Mouse (Mus musculus) embryo, embryonic 10 days (tissue): Measurements from ENCODE around the gene Nlrc5.
A peak's percentile ranks its signal among the peaks of the same experiment; 100 is the strongest.

Experiments used
- DNase-seq: peaks from one replicate; pipeline ENCODE4 v3.0.0-alpha.2; 2015; ENCODE audit warnings: low spot score

Nlrc5 gene

DNA sequence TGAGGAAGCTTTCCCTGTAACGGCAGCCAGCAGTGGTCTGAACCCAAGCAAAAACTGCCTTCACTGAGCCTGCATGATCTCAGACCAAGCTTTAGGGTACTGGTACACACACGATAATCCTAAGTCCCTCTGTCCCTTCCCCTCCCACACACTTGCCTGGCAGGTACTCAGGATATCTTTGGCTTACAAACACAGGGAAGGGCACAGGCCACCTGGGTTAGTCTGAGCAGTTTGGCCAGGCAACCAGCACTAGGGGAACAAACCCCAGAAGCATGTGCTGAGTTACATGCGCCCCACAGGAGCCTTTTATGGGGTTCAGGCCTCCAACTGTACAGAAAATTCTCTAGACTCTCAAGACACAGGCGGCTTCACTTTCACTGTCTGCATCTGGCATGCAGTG, 95.7 kb downstream of the Nlrc5 start:
- no peak for DNase-seq

- no peak for DNase-seq
These were observed 96.5 kb downstream of the Nlrc5 start for GRCm38 (mm10) chr8:94530643-94531042.

DNA sequence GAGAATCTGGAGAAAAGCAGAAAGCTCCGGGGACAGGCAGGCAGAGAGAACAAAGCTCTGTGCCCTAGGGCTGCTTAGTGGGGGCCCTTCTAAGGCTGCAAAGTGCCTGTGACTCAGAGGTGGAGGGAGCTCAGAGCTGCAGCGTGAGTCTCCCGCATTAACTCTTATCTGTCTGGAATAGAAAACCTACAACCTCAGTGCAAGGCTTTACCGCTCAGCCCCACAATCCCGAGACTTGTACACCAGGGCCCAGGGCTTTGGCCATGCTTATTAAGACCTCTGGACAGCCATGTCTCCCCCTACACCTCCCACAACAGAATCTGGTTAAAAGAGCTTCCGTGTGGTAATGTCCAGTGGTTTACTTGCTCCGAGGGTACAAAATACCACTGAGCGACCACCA, 97.8 kb downstream of the Nlrc5 start:
- peak; percentile 35 for DNase-seq

DNA sequence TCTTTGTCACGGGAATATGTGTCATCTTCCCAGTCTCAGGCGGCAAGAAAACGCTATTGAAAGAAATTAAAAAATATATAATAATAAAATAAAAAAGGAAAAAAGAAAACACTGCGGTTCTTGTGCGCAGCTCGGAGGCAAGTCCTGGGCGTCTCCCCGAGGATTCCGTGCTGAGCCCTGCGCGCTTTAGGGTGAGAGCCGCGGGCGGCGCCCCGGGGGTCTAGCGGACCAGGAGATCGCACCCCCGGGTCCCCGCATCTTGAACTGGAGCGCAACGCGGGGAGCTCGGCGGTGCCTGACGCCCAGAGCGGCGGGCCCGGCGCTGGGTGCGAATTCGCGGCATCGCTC, 98.3 kb downstream of the Nlrc5 start:
- no peak for DNase-seq

DNA sequence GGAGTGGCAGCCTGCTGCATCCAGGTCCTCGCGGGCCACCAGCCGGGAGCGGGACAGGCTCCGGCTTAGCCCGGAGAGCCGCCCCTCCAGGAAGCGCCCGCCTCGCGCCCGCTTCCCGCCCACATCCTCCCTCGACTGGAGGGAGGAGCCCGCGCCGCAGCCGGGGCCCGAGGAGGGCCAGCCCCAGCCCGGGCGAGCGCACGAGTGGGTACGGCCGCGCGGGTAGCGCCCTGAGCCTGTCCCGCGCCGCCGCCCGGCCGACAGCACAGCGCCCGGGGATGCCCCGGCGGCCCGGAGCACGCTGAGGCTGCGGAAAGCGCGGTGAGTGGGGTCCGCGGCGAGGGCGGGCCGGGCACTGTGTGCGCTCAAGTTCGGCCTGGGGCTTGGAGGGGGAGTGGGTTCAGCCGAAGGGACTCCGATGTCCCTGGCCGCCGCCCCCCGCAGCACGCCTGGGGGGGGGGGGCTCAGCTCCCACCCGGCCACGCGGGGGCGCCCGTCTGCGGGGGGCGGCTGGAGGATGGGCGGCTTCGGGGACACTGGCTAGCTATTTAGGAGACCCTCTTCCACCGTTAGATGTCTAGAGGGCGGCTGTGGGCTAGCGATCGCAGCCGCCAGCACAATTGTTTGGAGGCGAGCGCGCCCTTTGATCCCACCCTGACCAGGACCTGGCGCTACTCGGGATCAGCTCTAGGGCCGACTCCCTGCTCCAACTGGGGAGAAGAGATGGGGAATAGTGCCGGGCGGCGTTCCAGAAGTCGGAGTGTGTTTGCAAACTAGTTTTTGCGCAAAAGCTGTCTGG, 98.9 kb downstream of the Nlrc5 start, which contains the start of gene Cpne2:
Gene Cpne2 (plus strand): TSS at position 118 of the 799 bp plus-strand sequence.
- peak; percentile 64 for DNase-seq

DNA sequence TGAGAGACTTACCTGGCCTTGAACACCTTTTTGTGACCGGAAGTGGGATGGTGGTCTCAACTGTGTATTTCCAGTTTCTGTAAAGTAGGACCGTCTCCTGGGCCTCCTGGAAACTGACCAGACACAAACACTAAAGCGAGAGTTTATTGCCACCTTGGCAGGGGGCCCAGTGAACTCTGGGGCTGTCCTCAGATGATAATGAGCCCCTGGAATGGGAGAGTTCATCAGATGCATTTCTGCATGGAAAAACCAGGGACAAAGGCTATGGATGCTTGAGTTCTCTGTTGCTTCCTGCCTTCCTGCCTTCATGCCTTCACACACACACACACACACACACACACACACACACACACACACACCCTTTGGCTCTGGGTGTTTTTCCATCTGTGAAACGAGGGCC, 100.5 kb downstream of the Nlrc5 start:
- DNase-seq = no peak

- DNase-seq = no peak
These were observed 101.5 kb downstream of the Nlrc5 start for GRCm38 (mm10) chr8:94535631-94536030.

- DNase-seq = no peak
These were observed 103.3 kb downstream of the Nlrc5 start for GRCm38 (mm10) chr8:94537456-94537855.

DNA sequence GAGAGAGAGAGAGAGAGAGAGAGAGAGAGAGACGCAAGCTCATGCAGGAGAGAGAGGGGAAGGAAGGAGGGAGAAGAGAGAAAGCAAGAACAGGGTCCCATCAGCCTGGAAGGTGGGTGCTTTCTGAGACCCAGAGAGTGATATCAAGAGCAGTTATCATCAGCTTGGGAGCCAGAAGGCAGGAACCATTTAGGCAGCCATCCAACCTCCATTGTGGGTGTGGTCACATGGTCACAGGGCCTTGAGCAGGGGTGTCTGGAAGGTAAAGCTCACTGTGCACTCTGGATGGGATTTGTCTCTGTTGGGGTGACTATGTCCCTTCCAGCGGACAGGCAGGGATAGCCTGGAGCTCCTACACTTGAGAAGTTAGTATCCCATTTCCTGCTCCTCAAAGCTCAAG, 105.9 kb downstream of the Nlrc5 start:
- no peak for DNase-seq

DNA sequence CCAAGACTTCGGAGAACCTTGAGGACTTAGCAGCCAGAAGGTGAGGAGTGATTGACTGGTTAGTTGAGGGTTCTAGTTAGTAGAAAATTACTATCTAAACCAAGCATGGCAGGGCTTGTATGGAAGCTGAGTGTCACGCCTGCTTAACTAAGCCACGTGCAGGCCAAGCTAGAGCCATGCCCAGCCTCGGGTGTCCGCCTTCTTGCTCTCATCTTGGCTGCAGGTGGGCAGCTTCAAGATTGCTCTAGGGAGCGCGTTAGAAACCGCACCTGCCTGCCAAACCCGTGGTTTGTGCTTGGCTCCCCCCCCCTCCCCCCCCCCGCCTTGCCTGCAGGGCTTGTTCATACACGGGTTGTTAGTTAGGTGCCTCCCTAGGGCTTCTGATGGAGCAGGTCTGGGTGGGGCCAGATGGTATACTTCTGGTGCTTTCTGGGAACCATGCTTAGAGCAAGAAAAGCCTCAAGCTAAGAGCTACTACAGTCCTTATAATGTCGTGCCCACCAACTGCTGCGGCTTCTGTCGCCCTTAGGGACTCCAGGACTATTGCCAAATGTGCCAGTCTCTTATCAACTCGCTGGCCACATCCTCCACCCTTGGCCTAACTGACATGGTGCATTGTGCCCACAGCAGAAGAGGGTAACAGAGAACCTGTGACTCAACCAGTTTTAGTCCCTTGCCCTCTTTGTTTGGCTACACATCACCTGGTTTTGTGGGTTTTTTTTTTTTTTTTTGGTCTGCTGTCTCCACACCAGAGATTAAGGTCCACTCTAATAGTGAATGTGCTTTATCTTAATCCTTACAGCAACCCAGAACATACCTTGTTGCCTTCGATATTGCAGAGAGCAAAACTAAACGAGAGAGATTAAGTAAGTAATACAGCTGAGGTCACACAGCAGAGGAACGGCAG, 107.0 kb downstream of the Nlrc5 start:
- no peak for DNase-seq

DNA sequence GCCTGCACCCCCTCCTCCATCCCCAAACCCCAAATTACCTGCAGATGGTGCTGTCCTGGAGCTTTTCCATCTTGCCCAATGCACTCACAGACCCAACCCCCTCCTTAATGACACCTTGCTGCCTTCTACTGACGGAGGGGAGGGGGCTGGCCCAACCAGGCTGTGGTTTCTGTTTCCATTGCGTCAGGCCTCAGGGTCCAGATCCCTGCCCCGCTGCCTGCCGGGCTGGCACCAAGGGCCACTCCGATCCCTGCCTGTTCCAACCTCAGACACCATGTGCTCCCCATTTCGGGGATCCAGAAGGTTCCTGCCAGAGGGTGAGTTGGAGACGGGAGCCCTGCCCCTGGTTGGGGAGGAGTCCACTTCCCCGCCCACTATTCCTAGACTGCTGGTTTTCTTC, 109.8 kb downstream of the Nlrc5 start:
- no peak for DNase-seq

DNA sequence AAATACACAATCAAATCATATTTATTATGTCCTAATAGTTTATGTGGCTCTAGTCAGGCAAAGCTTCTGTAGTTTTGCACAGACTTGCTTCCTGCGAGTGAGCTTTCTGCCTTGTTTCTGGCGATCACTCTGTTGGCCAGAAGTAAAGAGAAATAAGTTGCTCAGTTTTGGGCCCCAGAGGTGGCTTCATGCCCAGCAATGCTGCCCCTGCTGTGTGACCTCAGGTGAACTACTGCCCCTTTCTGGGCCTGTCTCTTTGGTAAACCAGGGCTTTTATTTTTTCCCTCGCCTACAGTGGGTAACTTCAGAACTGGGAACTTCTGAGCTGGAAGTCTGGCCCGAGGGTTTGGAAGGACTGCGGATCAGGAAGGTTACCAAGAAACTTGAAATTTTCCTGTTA, 114.9 kb downstream of the Nlrc5 start:
- DNase-seq = no peak

DNA sequence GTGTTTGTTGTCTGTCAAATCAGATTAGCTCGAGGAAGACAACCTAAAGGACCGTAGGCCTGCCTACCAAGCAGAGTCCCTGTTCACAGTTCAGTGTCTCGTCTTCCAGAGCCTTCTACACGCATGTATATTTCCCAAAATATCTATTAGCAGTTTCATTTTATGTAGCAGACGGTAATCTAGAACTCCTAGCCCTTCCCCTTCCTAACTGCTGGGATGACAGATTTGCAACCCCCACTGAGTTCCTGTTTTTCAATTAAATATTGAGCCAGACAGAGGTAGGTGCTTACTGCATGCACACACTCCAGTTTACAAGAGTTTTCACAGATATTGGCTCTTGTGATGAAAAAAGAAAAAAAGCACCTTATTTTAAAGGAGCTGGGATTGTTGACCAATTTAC, 115.3 kb downstream of the Nlrc5 start:
- DNase-seq = no peak

DNA sequence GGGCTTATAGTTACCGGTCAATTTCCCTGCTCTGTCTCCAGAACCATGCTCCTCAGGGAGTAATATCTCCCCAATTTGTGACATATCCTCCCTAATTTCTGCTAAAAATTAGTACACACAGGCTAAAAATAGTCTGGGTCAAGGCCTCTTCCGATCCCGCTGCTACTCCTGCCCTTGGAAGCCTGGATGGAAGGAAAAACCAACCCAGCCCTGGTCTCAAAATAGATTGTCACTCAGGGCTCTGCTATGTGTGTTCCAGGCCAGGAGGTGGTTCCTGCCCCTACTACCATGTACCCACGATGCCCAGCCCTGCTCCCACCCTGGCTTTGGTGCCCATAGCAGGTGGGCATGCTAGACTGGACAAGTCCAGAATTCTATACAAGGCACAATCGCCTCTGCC, 115.8 kb downstream of the Nlrc5 start:
- no peak for DNase-seq

DNA sequence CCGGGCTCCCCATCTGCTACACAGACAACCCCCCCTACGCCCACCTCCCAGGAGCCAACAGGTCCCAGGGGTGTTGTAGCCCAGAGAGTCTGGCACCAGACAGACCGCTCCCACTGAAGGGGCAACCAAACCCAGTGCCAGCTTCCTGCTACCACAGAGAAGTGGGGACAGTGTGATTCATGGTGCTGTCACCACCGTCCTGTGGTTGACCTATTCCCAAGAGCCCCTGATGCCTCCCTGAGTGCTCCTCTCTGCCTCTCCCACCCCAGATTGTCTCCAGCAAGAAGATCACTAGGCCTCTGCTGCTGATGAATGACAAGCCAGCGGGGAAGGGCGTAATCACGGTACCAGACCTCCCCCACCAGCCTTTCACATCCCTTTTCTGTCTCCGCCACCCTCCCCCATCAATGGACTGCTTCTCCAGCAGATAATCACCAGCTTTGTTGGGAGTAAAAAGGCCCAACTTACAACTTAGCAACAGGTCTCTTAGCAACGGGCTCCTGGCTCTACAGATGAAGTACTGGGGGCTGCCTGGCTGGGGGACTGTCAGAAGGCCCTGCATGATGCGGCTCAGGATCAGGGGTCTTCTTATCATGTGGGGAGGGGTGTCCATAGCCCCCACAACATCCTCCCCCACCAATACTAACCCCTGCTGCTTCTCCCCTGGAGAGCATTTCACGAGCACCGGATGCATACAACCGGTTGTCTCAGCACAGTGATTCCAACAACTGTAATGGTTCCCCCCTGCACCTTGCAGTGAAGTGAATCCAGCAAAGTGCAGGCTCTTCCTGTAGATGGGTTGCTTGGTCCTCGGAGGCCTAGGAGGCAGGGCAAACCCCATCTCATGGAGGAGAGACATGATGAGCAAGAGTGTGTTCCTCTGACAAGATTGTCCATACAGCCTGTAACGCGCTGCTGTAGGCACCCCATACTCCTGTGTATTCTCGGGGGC, 117.6 kb downstream of the Nlrc5 start:
- DNase-seq = peak; percentile 89

- DNase-seq = no peak
These were observed 118.5 kb downstream of the Nlrc5 start for GRCm38 (mm10) chr8:94552696-94553095.

GRCm38 (mm10) chr8:94557281-94557680, 123.1 kb downstream of the Nlrc5 start:
- no peak for DNase-seq

GRCm38 (mm10) chr8:94561256-94561655, 127.1 kb downstream of the Nlrc5 start:
- peak; percentile 48 for DNase-seq

DNA sequence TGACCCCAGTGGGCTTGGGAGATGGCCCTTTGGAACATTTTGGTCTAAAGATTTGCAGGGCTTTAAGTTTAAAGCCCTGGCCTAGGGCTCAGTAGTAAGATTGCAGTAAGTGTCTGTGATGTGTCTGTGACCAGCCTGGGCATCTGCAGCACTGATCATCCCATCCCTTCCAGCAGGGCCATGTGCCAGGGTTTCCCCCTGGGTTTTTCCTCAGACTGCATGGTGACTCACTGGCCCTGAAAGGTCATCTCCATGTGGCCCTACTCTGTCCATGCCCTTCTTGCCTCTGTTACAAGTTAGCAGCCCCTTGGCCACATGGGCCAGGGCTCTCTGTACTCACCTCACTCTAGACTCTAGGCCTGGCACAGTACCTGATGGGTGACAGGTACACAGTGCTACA, 130.3 kb downstream of the Nlrc5 start:
- DNase-seq = no peak

DNA sequence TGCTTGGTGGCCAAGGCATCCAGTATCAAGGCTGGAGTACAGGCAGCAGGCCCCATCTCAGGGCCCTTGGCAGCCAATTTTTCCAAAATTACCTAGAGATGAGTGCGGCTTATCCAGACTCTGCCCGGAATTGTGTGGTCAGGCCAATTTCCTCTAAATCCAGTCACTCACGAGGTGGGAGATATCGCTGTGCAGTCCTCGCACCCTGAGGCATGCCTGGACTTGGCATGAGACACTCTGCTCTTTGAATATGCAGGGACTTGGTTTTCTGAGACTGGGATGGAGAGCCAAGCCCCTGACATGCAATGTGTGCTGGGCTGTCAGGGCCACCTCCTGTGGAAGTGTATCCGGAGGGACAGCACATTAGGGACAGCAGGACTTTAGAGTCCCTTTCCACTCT, 131.9 kb downstream of the Nlrc5 start:
- DNase-seq = no peak

- DNase-seq = no peak
These were observed 132.4 kb downstream of the Nlrc5 start for GRCm38 (mm10) chr8:94566446-94567158.
